Mouse (Mus musculus) embryo, embryonic 9.5 days (tissue): ENCODE data around the gene Cdk2ap1.
"Not testable (repeated sequence)": the region's sequence is repeated elsewhere in the genome, so short reads cannot be mapped to it uniquely, and the experiment has no call there.

Source experiments
- DNase-seq: peaks from one replicate; pipeline ENCODE4 v3.0.0-alpha.2; 2017; ENCODE audit errors: extremely low spot score

Gene Cdk2ap1

GRCm38 (mm10) chr5:124351604-124352003 lies 11.3 kb downstream of the Cdk2ap1 start:
- no peak for DNase-seq

DNA sequence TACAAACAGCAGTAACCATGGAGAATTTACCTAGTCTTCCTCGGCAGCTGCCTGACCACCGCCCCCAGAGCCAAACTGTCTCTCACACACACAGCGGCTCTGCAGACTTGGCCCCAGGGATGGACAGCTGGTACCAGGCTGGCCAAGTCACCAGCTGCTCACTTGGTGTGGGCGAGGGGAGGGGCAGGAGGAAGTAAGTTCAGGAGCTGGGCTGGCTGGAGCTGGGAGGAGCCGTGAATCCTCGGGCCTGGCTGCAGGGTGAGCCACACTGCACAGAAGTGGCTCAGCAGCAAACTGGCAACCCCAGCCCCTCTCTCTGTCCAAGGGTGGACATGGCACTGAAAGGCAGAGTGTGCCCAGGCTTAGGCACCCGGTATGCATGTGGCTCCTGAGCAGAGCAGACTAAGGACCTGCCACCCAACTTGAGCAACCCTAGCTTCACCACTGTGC lies 11.7 kb downstream of the Cdk2ap1 start:
- peak; percentile 50 for DNase-seq

GRCm38 (mm10) chr5:124350350-124350749 lies 12.5 kb downstream of the Cdk2ap1 start:
- DNase-seq, result no peak

DNA sequence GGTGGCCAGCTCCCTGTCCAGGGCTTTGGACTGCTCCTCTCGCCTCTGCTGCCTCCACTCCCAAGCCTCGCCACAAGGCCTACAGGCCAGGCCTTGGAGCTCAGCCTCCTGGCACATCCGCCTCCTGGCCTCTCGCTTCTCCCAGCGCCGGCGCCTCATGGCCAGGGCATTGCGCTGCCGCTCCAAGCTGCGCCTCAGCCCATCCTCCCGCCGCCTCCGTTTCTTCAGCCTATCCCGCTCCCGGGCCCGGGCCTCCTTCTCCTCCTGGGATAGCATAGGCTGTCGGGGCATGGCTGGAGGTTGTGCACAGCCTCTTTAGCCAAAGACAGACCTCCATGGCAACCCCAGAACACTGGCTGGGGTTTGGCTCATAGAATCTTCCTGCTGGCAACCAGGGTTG lies 13.7 kb downstream of the Cdk2ap1 start:
- no peak for DNase-seq

- DNase-seq, result no peak
These were observed 20.0 kb downstream of the Cdk2ap1 start for GRCm38 (mm10) chr5:124342897-124343296.

- not testable (repeated sequence) for DNase-seq
These were observed 21.0 kb downstream of the Cdk2ap1 start for GRCm38 (mm10) chr5:124341753-124342339.

DNA sequence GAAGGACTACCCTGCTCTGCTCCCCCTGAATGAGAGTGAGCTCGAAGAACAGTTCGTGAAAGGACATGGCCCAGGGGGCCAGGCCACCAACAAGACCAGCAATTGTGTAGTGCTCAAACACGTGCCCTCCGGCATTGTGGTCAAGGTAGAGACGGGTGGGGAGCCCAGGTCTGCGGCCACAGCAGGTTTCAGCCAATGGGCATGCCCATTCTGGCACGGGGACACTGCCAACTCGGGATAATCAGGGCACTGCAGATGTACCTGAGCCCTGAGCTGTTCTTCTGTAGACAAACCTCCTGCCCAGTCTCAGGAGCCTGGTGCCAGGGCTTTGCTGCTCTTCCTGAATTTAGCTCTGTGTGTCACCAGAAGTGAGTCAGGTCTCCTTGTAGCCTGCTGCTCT lies 24.1 kb downstream of the Cdk2ap1 start:
- DNase-seq, result no peak

- DNase-seq, result no peak
These were observed 25.0 kb downstream of the Cdk2ap1 start for GRCm38 (mm10) chr5:124337909-124338308.

DNA sequence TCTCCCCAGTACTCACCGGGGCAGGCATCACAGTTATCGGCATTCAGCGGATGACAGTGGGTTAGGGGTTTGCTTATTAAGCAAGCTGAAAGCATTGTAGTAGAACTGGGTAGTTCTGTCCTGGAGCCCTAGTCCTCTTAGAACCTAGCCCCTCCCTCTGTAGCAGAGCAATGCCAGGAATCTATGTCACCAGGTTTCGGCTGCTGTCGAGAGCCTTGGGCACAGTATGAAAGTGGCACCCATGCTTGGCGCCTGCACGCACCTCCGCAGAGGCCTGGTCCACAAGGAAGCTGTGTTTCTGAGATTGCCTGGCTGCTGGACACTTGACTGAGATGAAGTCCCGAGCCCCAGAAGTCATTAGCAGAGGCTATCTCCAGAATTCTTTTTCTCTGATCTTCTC lies 25.8 kb downstream of the Cdk2ap1 start:
- DNase-seq, result no peak

- no peak for DNase-seq
These were observed 28.5 kb downstream of the Cdk2ap1 start for GRCm38 (mm10) chr5:124334392-124334791.

DNA sequence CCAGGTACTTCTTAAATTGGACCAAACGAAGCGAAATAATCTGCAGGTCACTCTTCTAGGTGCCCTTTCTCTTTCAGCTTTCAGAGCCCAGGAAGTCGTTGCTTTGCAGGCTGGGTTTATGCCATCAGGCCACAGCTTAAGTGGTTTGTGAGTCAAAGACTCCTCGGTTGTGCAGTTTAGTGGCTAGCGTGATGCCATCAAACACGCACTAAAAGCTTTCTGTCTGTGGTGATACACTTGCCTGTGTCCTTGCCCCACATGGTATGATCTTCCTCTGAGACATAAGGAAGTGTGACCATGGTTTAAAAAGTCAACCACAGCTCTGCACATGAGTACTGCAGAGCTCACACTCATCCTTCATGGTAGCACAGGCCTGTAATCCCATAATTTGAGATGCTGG lies 32.8 kb downstream of the Cdk2ap1 start:
- DNase-seq, result no peak

DNA sequence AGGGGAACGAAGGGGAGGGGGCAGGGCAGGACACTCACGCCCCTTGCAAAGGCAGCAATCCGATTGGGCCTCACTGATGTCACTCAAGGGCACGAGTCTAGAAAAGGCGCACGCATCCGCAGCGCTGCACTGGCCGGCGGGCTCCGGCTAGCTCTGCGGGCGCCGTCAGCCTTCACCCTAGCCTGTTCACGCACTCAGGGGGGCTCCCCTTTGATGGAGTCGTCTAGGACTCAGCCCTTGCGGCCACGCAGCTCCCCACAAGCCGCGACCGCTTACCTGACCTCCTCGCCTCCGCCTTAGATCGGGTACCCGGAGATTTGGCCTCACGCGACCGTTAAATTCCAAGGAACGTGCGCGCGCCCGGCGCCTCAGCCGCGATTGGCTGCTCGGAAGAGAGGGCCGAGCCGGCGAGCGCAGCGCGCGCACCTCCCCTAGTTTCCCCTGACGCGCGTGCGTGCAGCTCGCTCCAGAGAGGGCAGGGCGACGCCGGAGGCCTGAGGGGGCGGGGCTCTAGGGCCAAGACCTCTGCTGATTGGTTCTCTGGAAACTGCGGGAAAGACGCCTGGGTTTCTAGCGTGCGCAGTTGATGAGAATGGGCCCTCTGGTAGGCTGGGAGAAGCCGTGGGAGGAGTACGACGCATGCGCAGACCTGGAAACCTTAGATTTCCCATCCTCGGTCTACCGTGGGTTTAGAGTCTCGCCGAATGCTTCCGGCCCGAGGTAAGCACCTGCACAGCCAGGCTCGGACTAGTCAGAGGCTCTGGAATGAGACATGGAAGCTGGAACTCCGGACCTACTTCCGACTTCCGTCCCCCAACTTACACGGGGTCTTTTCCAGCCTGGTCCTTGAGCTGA lies 35.1 kb downstream of the Cdk2ap1 start, which contains the start of the genes Mphosph9 and 2810006K23Rik:
Gene Mphosph9 (minus strand): TSS at position 463 of the 855 bp plus-strand sequence.
Gene 2810006K23Rik (plus strand): TSS at position 580 of the 855 bp plus-strand sequence.
- DNase-seq, result peak; percentile 99

GRCm38 (mm10) chr5:124326829-124327228 lies 36.1 kb downstream of the Cdk2ap1 start:
- no peak for DNase-seq

- DNase-seq, result no peak
These were observed 45.2 kb downstream of the Cdk2ap1 start for GRCm38 (mm10) chr5:124317648-124318047.

GRCm38 (mm10) chr5:124315941-124316340 lies 46.9 kb downstream of the Cdk2ap1 start:
- no peak for DNase-seq

- no peak for DNase-seq
These were observed 47.4 kb downstream of the Cdk2ap1 start for GRCm38 (mm10) chr5:124315498-124315897.

GRCm38 (mm10) chr5:124310091-124310490 lies 52.8 kb downstream of the Cdk2ap1 start:
- no peak for DNase-seq

- no peak for DNase-seq
These were observed 53.7 kb downstream of the Cdk2ap1 start for GRCm38 (mm10) chr5:124309155-124309554.

- not testable (repeated sequence) for DNase-seq
These were observed 60.0 kb downstream of the Cdk2ap1 start for GRCm38 (mm10) chr5:124302853-124303252.

GRCm38 (mm10) chr5:124300132-124300531 lies 62.8 kb downstream of the Cdk2ap1 start:
- DNase-seq, result no peak

- not testable (repeated sequence) for DNase-seq
These were observed 63.6 kb downstream of the Cdk2ap1 start for GRCm38 (mm10) chr5:124299307-124299706.

DNA sequence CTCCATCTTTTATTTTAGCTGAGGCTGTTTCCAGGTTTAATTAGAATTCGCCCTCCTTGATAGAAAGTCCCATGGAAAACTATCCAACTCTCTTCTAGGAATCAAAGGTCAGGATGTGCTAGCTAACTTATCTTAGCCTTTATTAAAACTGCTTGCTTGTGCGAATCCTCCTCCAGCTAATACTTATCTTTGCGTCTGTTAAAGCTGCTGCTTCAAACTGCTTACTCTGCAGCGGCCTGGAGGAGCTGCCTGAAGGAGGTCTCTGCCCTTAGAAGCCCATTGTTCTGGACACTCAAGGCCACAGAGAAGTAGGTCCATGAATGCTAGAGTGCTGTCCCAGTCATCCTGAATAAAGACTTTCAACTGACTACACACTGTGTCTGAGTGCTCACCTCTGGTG lies 66.4 kb downstream of the Cdk2ap1 start:
- DNase-seq, result no peak
